Mouse (Mus musculus): ENCODE data around the gene Pip4k2b.
A peak's percentile ranks its signal among the peaks of the same experiment; 100 is the strongest.
"Not testable (repeated sequence)": the region's sequence is repeated elsewhere in the genome, so short reads cannot be mapped to it uniquely, and the experiment has no call there.

Gene Pip4k2b

DNA sequence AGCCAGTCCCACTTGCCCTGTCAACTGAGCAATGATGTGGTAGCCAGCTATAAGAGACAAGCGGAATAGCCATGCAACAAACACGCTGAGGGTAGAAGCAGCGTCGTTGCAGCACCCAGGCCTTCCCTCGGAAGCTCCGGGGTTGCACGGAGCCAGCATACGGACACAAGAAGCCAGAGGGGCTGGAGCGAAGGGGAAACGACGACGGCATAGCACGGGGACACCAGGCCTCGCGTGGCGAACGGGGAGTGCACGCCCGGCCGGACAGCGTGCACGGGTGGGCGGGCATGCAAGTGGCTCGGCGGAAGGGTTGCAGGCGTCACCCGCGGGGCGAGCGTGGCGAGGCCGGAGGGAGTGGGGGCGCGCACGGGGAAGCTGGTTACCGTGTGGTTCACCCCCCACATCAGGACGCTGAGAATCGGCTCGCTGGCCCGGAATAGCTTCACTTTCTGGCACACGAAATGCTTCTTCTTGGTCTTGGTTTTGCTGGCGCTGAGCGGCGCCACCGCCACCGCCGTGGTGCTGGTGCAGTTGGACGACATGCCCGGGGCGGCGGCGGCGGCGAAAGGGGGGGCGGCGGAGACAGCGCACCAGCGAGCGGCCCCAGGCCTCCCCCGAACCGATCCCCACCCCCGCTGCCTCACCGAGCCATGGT lies at the start of gene Pip4k2b:
Gene Pip4k2b (minus strand): TSS at position 642 of the 655 bp plus-strand sequence.
- DNase-seq (ENCODE audit: low spot score): no peak

DNA sequence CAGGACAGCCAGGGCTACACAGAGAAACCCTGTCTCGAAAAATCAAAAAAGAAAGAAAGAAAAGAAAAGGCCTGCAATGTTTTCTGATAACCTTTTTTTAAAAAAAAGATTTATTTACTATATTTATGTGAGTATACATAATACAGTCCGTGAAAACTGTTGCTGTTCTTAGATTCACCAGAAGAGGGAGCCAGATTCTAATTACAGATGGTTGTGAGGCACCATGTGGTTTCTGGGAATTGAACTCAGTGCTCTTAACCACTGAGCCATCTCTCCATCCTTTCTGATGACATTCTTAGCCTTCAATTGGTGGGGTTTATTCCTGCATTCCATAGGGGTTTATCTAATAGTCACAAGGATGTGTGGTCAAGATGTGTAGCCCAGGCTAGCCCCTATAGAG lies 48.7 kb upstream of the Pip4k2b start:
- DNase-seq (ENCODE audit: low spot score): no peak

DNA sequence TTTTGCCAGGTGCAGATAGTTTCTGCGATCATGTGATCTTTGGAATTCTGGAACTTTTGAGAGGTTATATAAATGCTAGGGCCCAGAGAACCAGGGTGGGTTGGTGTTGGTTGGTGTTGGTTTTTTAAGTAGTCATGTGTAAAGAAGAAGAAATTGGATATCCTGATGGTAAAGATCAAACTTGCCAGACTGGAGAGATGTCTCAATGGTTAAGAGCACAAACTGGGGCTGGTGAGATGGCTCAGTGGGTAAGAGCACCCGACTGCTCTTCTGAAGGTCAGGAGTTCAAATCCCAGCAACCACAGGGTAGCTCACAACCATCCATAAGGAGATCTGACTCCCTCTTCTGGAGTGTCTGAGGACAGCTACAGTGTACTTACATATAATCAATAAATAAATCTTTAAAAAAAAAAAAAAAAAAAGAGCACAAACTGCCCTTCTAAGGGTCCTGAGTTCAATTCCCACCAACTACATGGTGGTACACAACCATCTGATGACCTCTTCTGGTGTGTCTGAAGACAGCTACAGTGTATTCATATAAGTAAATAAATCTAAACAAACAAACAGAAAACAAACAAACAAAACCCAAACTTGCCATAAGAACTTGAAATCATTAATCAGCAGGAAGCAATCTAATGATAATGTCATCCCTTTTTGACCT lies 46.4 kb upstream of the Pip4k2b start:
- not testable (repeated sequence) for DNase-seq (ENCODE audit: low spot score)

- DNase-seq (ENCODE audit: low spot score): no peak
These were observed 45.2 kb upstream of the Pip4k2b start for GRCm38 (mm10) chr11:97789727-97790126.

DNA sequence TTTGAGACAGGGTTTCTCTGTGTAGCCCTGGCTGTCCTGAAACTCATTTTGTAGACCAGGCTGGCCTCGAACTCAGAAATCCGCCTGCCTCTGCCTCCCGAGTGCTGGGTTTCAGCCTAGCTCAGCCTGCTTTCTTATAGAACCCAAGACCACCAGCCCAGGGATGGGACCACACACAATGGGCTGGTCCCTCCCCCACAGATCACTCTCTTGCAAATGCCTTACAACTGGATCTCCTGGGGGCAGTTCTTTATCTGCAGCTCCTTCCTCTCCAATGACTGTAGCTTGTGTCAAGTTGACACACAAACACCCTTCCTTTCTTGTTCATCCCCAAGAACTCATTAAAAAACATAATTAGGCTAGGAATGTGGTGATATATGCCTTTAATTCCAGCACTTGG lies 43.5 kb upstream of the Pip4k2b start:
- no peak for DNase-seq (ENCODE audit: low spot score)

GRCm38 (mm10) chr11:97782564-97782895 lies 38.0 kb upstream of the Pip4k2b start:
- DNase-seq (ENCODE audit: low spot score): no peak

DNA sequence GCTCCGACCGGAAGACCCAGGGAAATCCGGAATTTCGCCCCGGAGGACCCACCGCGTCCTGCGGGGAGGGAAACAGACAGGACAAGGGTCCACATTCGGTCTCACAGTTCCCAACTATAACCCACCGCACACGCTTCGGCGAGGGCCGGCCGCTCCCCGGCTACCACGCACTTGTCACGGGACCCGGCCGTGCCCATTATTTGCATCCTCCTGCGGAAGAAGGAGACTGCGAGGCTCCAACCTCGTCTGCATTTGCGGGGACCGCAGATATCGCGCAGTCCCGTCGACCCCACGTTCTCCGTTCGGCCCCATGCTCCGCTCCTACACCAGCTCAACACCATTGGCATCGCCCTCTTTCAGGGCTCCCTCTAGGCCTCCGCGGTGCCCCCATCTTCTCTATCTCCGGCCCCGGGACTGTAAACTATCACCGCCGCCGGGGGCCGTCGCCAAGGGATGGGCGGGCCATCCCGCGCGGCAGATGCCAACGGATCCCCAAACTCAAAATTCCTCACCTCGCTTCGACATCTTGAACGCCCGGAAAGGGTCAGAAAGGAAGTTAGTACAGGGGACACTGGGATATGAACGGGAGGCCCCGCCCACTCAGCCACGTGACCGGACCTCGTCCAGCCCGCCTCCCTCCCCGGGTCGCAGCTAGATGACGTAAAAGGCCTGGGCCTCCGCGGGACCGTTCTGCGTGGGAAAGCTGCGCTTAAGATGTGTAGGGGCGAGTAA lies 37.5 kb upstream of the Pip4k2b start, which contains the start of gene Rpl23:
Gene Rpl23 (minus strand): TSS at position 606 of the 732 bp plus-strand sequence.
- DNase-seq (ENCODE audit: low spot score): peak; percentile 99

GRCm38 (mm10) chr11:97781478-97781831 lies 37.0 kb upstream of the Pip4k2b start:
- no peak for DNase-seq (ENCODE audit: low spot score)

DNA sequence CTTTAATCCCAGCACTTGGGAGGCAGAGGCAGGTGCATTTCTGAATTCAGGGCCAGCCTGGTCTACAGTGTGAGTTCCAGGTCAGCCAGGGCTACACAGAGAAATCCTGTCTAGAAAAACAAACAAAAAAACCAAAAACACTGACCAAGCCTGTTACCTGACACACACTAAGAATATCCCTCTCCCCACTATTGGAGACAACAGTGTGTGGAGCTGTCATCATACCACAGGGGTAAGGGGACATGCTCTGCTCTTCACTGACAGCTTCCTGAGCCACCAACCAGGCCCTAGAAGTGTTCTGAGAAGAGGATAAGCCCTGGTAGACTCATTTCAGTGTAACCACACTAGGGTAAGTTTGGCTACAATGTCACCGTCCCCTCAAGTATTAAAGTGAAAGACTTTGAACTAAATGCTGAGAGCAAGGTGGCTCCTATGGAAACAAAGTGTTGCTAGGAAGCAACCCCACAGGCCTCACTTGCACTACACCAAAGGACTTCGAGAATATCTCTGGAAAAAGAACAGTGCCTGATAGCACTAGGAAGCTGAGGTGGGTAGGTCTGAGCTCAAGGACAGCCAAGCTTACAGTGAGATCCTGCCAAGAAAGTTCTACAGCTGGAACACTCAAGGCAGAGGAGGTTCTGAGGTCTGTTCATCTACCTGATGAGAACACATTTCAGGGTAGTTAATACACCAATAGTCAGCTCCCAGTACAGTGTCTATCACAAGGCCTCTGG lies 35.6 kb upstream of the Pip4k2b start:
- no peak for DNase-seq (ENCODE audit: low spot score)

DNA sequence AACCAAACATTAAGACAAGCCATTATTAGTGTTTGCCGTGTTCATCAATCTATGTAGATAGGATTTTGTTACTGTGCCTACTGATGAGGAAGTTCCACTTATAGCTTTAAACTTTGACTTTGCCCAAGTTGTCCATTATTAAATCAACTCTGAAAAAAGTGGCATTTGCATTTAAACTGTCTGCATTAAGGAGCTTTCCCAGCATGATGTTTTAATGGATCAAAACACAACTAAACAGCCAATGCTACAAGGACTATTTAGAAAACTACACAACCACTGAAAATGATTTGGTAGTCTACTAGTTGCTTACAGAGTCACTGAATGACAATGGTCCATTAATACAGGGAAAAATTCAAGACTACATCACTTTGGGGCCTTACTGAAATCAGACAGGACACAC lies 34.4 kb upstream of the Pip4k2b start:
- DNase-seq (ENCODE audit: low spot score): no peak

GRCm38 (mm10) chr11:97777129-97777529 lies 32.6 kb upstream of the Pip4k2b start:
- no peak for DNase-seq (ENCODE audit: low spot score)

- DNase-seq (ENCODE audit: low spot score): no peak
These were observed 32.1 kb upstream of the Pip4k2b start for GRCm38 (mm10) chr11:97776497-97777128.

- no peak for DNase-seq (ENCODE audit: low spot score)
These were observed 31.4 kb upstream of the Pip4k2b start, which contains the start of gene 1700001P01Rik for GRCm38 (mm10) chr11:97775808-97776496. Gene 1700001P01Rik, minus strand, starts transcription at chr11:97775918.

DNA sequence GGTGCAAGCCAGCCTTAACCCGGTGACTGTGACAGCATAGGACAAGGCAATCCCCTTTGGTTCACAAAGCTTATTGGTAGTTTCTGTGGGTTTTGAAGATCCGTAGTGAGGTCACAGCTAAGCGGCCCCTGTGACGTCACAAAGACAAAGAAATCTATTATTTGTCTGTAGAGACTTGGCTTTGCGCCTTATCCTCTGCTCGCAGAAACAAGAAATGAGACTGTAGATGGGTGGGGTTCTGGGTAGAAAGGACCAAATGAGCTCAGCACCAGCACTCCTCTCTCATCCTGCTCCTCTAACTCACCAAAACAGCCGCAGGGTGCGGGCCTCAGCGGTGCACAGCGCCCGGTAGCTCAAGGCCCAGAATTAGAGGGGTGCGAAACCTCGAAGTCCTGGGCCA lies 30.7 kb upstream of the Pip4k2b start:
- no peak for DNase-seq (ENCODE audit: low spot score)

- DNase-seq (ENCODE audit: low spot score): no peak
These were observed 26.9 kb upstream of the Pip4k2b start for GRCm38 (mm10) chr11:97771410-97771809.

DNA sequence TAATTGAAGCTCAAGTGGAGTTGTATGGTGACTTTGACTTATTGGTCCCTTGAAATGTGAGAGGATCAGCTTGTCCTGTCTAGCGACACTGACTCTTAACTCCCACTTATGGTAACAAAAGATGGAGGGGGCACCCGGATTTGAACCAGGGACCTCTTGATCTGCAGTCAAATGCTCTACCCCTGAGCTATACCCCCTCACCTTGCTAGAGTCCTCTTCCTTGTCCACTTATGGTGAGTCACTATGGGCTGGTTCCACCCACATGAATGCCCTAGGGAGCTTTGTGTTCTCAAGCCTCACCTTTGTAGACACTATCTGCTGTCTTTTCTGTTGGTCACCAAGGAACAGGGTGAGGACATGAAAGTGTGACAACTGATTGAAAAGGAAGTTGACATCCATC lies 25.2 kb upstream of the Pip4k2b start:
- no peak for DNase-seq (ENCODE audit: low spot score)

GRCm38 (mm10) chr11:97766154-97766881 lies 21.8 kb upstream of the Pip4k2b start, which contains the start of gene Cwc25:
Gene Cwc25, minus strand, starts transcription at chr11:97766556.
- DNase-seq (ENCODE audit: low spot score): peak; percentile 85

GRCm38 (mm10) chr11:97761638-97762037 lies 17.1 kb upstream of the Pip4k2b start:
- DNase-seq (ENCODE audit: low spot score): no peak

DNA sequence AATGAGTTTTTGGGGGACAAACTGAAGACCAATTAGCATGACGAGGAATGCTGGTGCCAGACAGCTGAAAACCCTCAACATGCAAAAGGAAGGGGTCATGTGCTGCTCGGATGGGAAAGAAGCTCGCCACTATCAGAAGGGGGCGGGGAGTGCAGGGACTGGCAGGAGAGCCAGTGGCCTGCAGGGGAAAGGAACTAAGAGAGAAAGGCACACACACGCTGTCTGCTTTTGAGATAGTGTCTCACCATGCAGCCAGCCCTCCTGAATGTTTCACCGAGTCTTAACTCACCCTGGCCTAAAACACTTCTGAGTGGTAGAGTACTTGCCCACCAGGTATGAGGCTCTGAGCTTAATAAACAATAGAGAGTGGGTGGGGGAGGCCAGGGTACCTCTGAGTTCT lies 14.4 kb upstream of the Pip4k2b start:
- DNase-seq (ENCODE audit: low spot score): no peak

- no peak for DNase-seq (ENCODE audit: low spot score)
These were observed 13.6 kb upstream of the Pip4k2b start for GRCm38 (mm10) chr11:97758125-97758524.

- no peak for DNase-seq (ENCODE audit: low spot score)
These were observed 8.8 kb upstream of the Pip4k2b start for GRCm38 (mm10) chr11:97753277-97753676.
